Comparison of ENCODE assay signal across 21 mouse cellular contexts in the genomic region with DNA sequence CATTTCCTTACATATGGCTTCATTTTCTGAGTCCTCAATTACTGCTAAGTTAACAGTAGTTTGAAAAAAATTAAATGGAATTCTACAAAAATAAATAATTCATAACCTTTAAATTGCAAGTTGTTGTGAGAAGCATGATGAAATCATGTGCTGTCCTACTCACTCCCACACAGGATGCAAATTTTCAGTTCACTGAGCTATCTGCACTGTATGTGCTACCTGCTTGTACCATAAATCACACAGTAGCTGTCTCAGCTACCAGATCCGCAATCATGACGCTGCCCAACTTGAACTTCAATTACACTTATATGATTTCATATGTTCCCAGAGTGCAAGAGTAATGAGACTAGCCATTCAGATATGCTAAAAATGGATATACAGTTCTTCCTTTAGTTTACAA.
DNase-seq lines count a peak whose midpoint lies in the region; ATAC-seq and TF ChIP-seq lines count a peak whose summit lies in the region.
"Had no signal": no experiment of that assay in that cellular context is flagged by ENCODE, and none has a peak within 500 bp of the region (broad histone marks: within the 10 kb centered on the region; RNA-seq: fewer than 3 reads in every experiment).

No protein-coding gene starts in this region.

- H3K9ac ChIP-seq in hindbrain, embryonic 16.5 days (ENCODE audit: low read depth, low read length): no peak overlapping the region
- H3K9ac ChIP-seq: embryonic facial prominence, embryonic 12.5 days; forebrain, embryonic 13.5 days; forebrain, embryonic 15.5 days; forebrain, postnatal 0 days had no signal

- no peaks in the 10 kb centered on the region for H3K9me3 ChIP-seq in hindbrain, embryonic 16.5 days (ENCODE audit: control insufficient read depth, low read length)
- H3K9me3 ChIP-seq: embryonic facial prominence, embryonic 10.5 days; embryonic facial prominence, embryonic 12.5 days; forebrain, embryonic 13.5 days; forebrain, embryonic 15.5 days had no signal

- ATAC-seq in hindbrain, embryonic 16.5 days: no peak
- ATAC-seq: forebrain, embryonic 13.5 days; forebrain, embryonic 15.5 days; forebrain, postnatal 0 days had no signal

- no peaks in the 10 kb centered on the region for H3K4me1 ChIP-seq in hindbrain, embryonic 16.5 days (ENCODE audit: control insufficient read depth, insufficient read depth, low read depth, low read length)
- H3K4me1 ChIP-seq: embryonic facial prominence, embryonic 10.5 days; embryonic facial prominence, embryonic 12.5 days; forebrain, embryonic 13.5 days; forebrain, embryonic 15.5 days had no signal

- H3K27me3 ChIP-seq in hindbrain, embryonic 16.5 days (replicated peaks; ENCODE audit: control insufficient read depth, insufficient read depth, low read length): no peaks in the 10 kb centered on the region
- H3K27me3 ChIP-seq: embryonic facial prominence, embryonic 12.5 days; forebrain, embryonic 13.5 days; forebrain, embryonic 15.5 days had no signal

- TF ChIP-seq POLR2A in brain, embryonic 14.5 days (IDR thresholded peaks at IDR 0.05; ENCODE audit: borderline replicate concordance, extremely low read depth, insufficient read depth, insufficient read length, poor library complexity, severe bottlenecking): no peak

- no peak for TF ChIP-seq CTCF in left cerebral cortex, adult 2 months (IDR thresholded peaks at IDR 0.05)
- TF ChIP-seq CTCF in brain, embryonic 14.5 days (IDR thresholded peaks at IDR 0.05; ENCODE audit: borderline replicate concordance, extremely low read depth, insufficient read depth, insufficient read length): no peak

- H3K36me3 ChIP-seq in hindbrain, embryonic 16.5 days (ENCODE audit: control insufficient read depth, insufficient read depth, low read length): no peaks in the 10 kb centered on the region
- H3K36me3 ChIP-seq: embryonic facial prominence, embryonic 10.5 days; embryonic facial prominence, embryonic 12.5 days; forebrain, embryonic 15.5 days had no signal

- no peak overlapping the region for H3K4me2 ChIP-seq in hindbrain, embryonic 16.5 days (ENCODE audit: low read length)
- H3K4me2 ChIP-seq: embryonic facial prominence, embryonic 12.5 days; forebrain, embryonic 13.5 days; forebrain, embryonic 15.5 days had no signal

- WGBS in hindbrain, embryonic 16.5 days: 85% methylated on average over 2 of the region's 2 CpGs

- no peak overlapping the region for H3K27ac ChIP-seq in left cerebral cortex, adult 2 months
- H3K27ac ChIP-seq in hindbrain, embryonic 16.5 days (ENCODE audit: low read depth, low read length): no peak overlapping the region
- H3K27ac ChIP-seq: embryonic facial prominence, embryonic 10.5 days; embryonic facial prominence, embryonic 12.5 days; forebrain, embryonic 13.5 days; forebrain, embryonic 15.5 days had no signal

- DNase-seq in left cerebral cortex, postnatal 14 days (ENCODE audit: low spot score in 2 of 2): peak; percentile 3 to 18
- no peak for DNase-seq in left cerebral cortex, adult 2 months (ENCODE audit: extremely low spot score in 1 of 2, low spot score in 2 of 2)
- peak; percentile 3 to 6 for DNase-seq in right cerebral cortex, adult 2 months (ENCODE audit: low spot score in 2 of 2)
- no peak for DNase-seq in right cerebral cortex, postnatal 4 days
- peak; percentile 4 for DNase-seq in brain, embryonic 14.5 days (ENCODE audit: low read depth)
- DNase-seq: adrenal gland, adult 2 months; adrenal gland, postnatal 10 days; adrenal gland, postnatal 25 days; cerebellum, adult 11 months; cerebellum, adult 18-20 months; cerebellum, adult 8-10 months; cerebellum, adult 9-11 months; cerebellum, postnatal 14 days; cerebellum, postnatal 36 days; embryo, embryonic 11 days; forebrain, postnatal 0 days had no signal

- no peak overlapping the region for H3K4me3 ChIP-seq in left cerebral cortex, adult 2 months
- H3K4me3 ChIP-seq in hindbrain, embryonic 16.5 days (ENCODE audit: low read length): no peak overlapping the region
- H3K4me3 ChIP-seq: embryonic facial prominence, embryonic 10.5 days; embryonic facial prominence, embryonic 12.5 days; forebrain, embryonic 13.5 days; forebrain, embryonic 15.5 days had no signal

- intact Hi-C loops in left cerebral cortex, postnatal 14 days (cut with DNase I): no loop called here
- intact Hi-C loops in left cerebral cortex, adult 2 months (cut with DNase I): no loop called here

Comparison
In these comparisons a context has a peak if more than half of its experiments do, and no peak if none do; other contexts are left out.
1. DNase-seq: peak in left cerebral cortex, postnatal 14 days (2 of 2), right cerebral cortex, adult 2 months (2 of 2) and brain, embryonic 14.5 days (single experiment); none in left cerebral cortex, adult 2 months (0 of 2) and right cerebral cortex, postnatal 4 days (single experiment).